Mouse (Mus musculus) urinary bladder, postnatal 25 days (tissue): Measurements from ENCODE around the gene Zfp110.
A peak's percentile ranks its signal among the peaks of the same experiment; 100 is the strongest.
"Not testable (repeated sequence)": the region's sequence is repeated elsewhere in the genome, so short reads cannot be mapped to it uniquely, and the experiment has no call there.

Experiments used
- DNase-seq: peaks from one replicate; pipeline ENCODE4 v3.0.0; 2022; ENCODE audit warnings: low spot score

Gene Zfp110

GRCm38 (mm10) chr7:12834162-12835120 is at the start of gene Zfp110:
Gene Zfp110 (plus strand): TSS chr7:12834761.
- DNase-seq = peak; percentile 85

DNA sequence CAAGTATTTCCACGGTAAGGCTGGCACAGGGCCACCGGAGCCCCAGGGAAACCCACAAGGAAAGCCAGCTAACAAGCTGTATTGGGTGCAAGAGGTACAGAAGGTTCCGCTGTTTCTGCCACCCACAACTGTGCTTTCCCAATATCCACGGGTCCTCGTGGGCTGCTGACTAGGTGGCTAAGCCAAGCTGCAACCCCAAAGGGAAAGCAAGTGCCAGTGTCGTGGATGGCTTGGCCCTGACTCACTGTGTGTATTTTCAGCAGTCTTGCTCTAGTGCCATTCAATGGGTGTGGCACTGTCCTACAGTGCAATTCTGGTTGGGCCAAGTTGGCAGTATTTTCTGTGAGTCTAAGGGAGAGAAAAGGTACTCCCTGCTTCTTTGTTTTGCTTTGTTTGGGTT is 47.2 kb upstream of the Zfp110 start:
- no peak for DNase-seq

- no peak for DNase-seq
Measured at GRCm38 (mm10) chr7:12788025-12788424, 46.5 kb upstream of the Zfp110 start.

DNA sequence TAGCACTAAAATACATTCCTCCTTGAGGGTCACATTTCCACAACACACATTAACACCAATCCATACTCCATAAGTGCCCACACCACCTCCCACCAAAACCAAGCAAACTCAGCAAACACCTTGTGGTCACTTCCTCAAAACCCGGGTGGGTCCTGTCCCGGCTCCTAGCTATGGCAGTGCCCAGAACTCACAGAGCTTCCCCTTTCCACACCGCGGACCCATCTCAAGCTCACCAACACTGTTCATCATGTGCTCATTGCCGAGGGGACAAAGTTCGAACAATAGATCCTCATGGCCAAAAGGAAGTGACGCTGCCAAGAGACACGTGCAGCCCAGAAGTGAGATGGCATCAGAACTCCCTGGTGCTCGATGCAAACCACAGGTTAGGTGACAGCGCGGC is 41.9 kb upstream of the Zfp110 start:
- DNase-seq = not testable (repeated sequence)

DNA sequence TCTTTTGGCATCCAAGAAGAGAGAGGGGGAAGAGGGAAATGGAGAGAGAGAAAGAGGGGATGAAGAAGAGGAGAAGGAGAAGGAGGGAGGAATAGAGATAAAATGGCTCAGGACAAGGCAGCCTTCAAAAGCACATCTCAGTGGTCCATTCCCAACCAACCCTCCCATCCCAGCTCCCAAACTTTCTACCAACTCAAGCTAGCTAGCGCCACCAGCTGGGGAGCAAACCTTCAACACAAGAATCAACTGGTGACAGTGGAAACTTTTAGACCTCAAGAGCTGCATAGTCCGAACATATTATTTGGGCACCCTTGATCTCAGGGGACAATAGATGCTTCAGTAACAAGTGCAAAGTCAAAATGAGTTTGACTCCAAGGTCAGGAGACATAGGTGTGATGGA is 36.6 kb upstream of the Zfp110 start:
- DNase-seq = no peak

DNA sequence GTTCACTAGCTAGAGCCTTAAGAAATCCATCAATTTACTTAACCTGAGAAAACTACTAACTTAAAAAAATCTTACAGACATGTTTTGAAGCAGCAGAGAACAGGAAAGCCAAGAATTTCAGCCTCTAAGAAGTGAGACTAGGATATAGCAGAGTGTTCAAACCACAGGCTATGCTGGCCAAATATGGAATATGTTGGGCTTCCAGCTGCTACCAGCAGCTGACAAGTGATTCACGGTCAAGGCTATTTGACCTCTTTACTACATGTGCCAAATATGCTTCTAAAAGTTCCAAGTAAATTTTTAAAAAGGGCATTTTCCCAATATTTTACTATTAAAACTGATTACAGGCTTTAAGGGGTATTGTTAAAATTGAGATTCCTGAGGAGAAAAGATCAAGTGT is 35.0 kb upstream of the Zfp110 start:
- DNase-seq = no peak

DNA sequence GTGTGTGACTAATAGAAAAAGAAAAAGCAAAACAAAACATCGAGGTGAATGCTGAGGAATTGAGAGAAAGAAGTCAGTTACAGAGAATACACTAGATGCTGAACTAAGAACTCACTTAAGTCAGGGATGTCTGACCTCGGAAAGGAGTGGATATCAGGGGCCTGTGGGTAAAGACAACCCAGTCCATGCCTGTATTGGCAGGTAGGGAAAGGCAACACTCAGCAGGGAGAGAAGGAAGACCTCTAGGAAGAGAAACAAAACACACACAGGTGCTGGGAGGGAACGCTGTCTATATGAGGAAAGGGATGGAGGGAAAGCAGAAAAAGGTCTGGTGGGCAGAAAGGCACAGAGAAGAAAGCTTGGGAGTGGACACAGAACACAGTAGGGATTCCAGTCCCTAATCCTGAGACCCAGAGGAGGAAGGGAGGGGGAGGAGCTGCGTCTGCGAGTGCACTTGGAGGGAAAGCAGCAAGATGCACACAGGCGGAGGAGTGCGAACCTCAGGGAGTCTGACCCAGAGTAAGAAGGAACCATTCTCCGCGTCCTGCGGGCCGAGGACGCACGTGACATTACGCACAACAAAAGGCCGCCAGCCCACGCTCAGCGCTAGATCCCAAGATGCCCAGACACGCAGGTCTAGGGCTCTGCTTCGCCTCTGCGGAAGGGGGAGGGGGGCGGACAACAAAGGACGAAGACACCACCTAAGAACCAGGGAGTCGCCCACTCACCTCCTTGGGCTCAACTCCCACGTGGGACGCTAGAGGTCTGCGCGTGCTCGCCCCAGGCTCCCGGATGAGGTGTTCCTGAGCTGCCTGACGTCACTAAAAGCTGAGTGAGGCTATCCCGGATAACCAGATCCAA is 31.5 kb upstream of the Zfp110 start, which contains the start of gene Zscan18:
Gene Zscan18, minus strand, starts transcription at position 770 of the 861 bp plus-strand sequence.
- DNase-seq = peak; percentile 51

DNA sequence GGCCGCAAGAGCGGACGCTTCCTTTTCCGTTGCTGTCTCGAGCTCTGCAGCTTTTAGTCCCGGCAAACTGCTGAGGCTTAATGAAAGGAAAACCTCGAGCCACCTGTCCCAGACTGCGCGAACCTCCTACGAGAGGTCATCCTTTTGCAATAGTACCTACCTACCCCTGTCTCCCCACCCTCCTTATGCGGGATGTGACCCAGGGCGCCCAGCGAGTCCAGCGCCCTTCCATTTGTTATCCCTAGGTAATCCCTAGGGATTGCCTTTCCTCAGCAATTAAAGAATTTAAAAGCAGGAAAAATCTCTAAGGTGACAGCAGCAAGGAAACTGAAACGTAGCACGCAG is 30.9 kb upstream of the Zfp110 start:
- DNase-seq = no peak

GRCm38 (mm10) chr7:12815566-12815965 is 19.0 kb upstream of the Zfp110 start:
- DNase-seq = no peak

- peak; percentile 92 for DNase-seq
Measured at GRCm38 (mm10) chr7:12818521-12819295, 15.9 kb upstream of the Zfp110 start, which contains the start of gene Zfp329. Gene Zfp329 (minus strand): TSS chr7:12818858.

- no peak for DNase-seq
Measured at GRCm38 (mm10) chr7:12835193-12835671, 671 bp downstream of the Zfp110 start.

GRCm38 (mm10) chr7:12835779-12836178 is 1.2 kb downstream of the Zfp110 start:
- no peak for DNase-seq

GRCm38 (mm10) chr7:12874301-12874700 is 39.7 kb downstream of the Zfp110 start:
- no peak for DNase-seq

DNA sequence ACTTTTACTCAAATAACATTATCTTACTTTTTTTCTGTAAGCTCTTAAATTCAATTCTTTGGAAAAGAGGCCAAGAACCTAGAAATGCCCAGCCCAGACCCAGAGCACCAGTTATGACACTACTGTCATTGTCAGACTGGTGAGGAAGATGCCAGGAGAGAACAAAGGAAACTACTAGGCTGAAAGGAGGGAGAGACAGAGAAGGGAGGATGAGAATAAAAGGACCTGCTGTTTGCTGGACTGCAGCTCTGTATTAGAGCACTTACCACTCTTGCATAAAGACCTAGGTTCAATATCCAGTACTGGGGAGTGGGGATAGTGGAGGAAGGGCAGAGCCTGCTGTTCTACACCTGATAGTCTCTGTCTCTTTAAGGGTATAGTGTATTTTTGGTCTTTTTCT is 45.5 kb downstream of the Zfp110 start:
- DNase-seq = no peak

DNA sequence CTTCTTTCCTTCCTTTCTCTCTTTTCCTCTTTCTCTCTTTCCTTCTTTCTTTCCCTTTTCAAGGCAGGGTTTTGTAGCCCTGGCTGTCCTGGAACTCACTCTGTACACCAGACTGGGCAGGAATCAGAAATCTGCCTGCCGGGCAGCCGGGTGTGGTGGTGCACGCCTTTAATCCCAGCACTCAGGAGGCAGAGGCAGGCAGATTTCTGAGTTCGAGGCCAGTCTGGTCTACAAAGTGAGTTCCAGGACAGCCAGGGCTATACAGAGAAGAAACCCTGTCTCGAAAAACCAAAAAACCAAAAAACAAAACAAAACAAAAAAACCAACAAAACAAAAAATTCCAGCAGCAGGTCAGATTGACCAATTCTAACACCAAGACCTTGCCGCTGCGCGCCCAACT is 45.9 kb downstream of the Zfp110 start:
- DNase-seq = not testable (repeated sequence)

GRCm38 (mm10) chr7:12880911-12881660 is 46.5 kb downstream of the Zfp110 start, which contains the start of gene Zfp128:
Gene Zfp128 (plus strand): TSS chr7:12881177.
- DNase-seq = peak; percentile 84

- no peak for DNase-seq
Measured at GRCm38 (mm10) chr7:12886563-12887266, 52.2 kb downstream of the Zfp110 start.

- DNase-seq = no peak
Measured at GRCm38 (mm10) chr7:12887585-12887984, 53.0 kb downstream of the Zfp110 start.

- no peak for DNase-seq
Measured at GRCm38 (mm10) chr7:12890928-12891327, 56.4 kb downstream of the Zfp110 start.

GRCm38 (mm10) chr7:12891334-12891733 is 56.8 kb downstream of the Zfp110 start:
- no peak for DNase-seq
